Mouse (Mus musculus) liver, adult 2 months (tissue): ENCODE measurements around the gene Akirin1. TPM values are rescaled to one million over a fixed set of nuclear protein-coding genes. Genes with fewer than 3 reads are reported as not detected.

ENCODE experiments used
- DNase-seq: peaks from one replicate; pipeline ENCODE4 v3.0.0-alpha.2; 2011; ENCODE audit warnings: low read depth, low spot score; ENCODE audit errors: extremely low read depth
- H3K27ac ChIP-seq: fragments of 200-500 bp; replicated peaks from 2 replicates; pipeline ENCODE4 v1.5.1; 2012; ENCODE audit warnings: low read depth, mild to moderate bottlenecking, control low read depth, inconsistent platforms, low read length; ENCODE audit not compliant: insufficient read depth
- H3K27me3 ChIP-seq: fragments of 200-500 bp; 2 replicates; pipeline ENCODE4 v1.6.1; 2012; ENCODE audit warnings: mild to moderate bottlenecking, moderate library complexity, low read length, inconsistent platforms; ENCODE audit not compliant: control insufficient read depth, insufficient read depth
- H3K36me3 ChIP-seq: fragments of 200-500 bp; 2 replicates; pipeline ENCODE4 v1.6.1; 2012; ENCODE audit warnings: low read length, inconsistent platforms; ENCODE audit not compliant: control insufficient read depth, insufficient read depth
- H3K4me1 ChIP-seq: fragments of 200-500 bp; 2 replicates; pipeline ENCODE4 v1.6.1; 2011; ENCODE audit warnings: low read length; ENCODE audit not compliant: control insufficient read depth, insufficient read depth
- H3K4me3 ChIP-seq: fragments of 200-500 bp; 2 replicates; pipeline ENCODE4 v1.5.1; 2011; ENCODE audit warnings: low read depth, mild to moderate bottlenecking, control low read depth, low read length, moderate library complexity; ENCODE audit not compliant: insufficient read depth
- H3K79me2 ChIP-seq: fragments of 200-500 bp; 2 replicates; pipeline ENCODE4 v1.6.1; 2012; ENCODE audit warnings: inconsistent platforms, mild to moderate bottlenecking, low read length, moderate library complexity; ENCODE audit not compliant: control insufficient read depth, insufficient read depth
- H3K9ac ChIP-seq: fragments of 200-500 bp; 2 replicates; pipeline ENCODE4 v1.6.1; 2012; ENCODE audit warnings: low read depth, mild to moderate bottlenecking, control low read depth, inconsistent platforms, low read length
- CTCF ChIP-seq: fragments of 200-500 bp; IDR thresholded peaks from 2 replicates; pipeline ENCODE4 v1.5.1; 2011; ENCODE audit warnings: low read depth, low read length, control low read depth
- POLR2A ChIP-seq: fragments of 200-500 bp; IDR thresholded peaks from 2 replicates; pipeline ENCODE4 v1.6.1; 2011; ENCODE audit warnings: low read length, control low read depth; ENCODE audit not compliant: insufficient read depth; ENCODE audit errors: extremely low read depth
- WGBS: fragments of 180-500 bp; shearing (Covaris S2); methylation state at CpG from one replicate; pipeline ENCODE4 v1.1.7; 2018; 5-methylcytosine and 5-hydroxymethylcytosine counted together
- polyA plus RNA-seq: library from polyadenylated mRNA; depleted of rRNA; stranded (reverse); fragments of >200 nt; gene quantifications from 2 replicates; pipeline ENCODE4 v1.2.3, GENCODE M21; 2012
- total RNA-seq: library from RNA; depleted of rRNA; stranded (reverse); fragments of >200 nt; gene quantifications from 2 replicates; pipeline ENCODE4 v1.2.3, GENCODE M21; 2014

Akirin1 gene
- total and polyA plus RNA-seq, 2 experiments = 12.2 to 13.0 TPM

GRCm38 (mm10) chr4:123787191-123787985 lies 37.2 kb upstream of the Akirin1 start, which contains the start of gene Rhbdl2:
Gene Rhbdl2, plus strand, starts transcription at chr4:123787874.
- H3K9ac ChIP-seq = no peak within 1 kb of the TSS
- DNase-seq = peak; percentile 78
- no peaks in the 10 kb centered on the region for H3K27me3 ChIP-seq
- no peak within 1 kb of the TSS for H3K4me3 ChIP-seq
- H3K4me1 ChIP-seq = no peaks in the 10 kb centered on the region
- H3K27ac ChIP-seq = no peak within 1 kb of the TSS
- H3K36me3 ChIP-seq = no peaks in the 10 kb centered on the region
- TF ChIP-seq POLR2A = no peak
- no peak for TF ChIP-seq CTCF
- H3K79me2 ChIP-seq = no peaks in the 10 kb centered on the region
- 45% methylated on average over 12 of the region's 12 CpGs for WGBS

GRCm38 (mm10) chr4:123768234-123768633 lies 18.1 kb upstream of the Akirin1 start:
- H3K9ac ChIP-seq = no peak overlapping the region
- no peaks in the 10 kb centered on the region for H3K79me2 ChIP-seq
- 86% methylated on average over 4 of the region's 4 CpGs for WGBS
- DNase-seq = no peak
- no peak overlapping the region for H3K27ac ChIP-seq
- H3K4me1 ChIP-seq = no peaks in the 10 kb centered on the region
- H3K36me3 ChIP-seq = no peaks in the 10 kb centered on the region
- TF ChIP-seq POLR2A = no peak
- TF ChIP-seq CTCF = no peak
- no peaks in the 10 kb centered on the region for H3K27me3 ChIP-seq
- no peak overlapping the region for H3K4me3 ChIP-seq

- Histone ChIP-seq H3K27ac (no peak overlapping the region), H3K36me3 (no peaks in the 10 kb centered on the region), H3K27me3 (no peaks in the 10 kb centered on the region), H3K4me1 (no peaks in the 10 kb centered on the region), H3K4me3 (no peak overlapping the region), H3K79me2 (no peaks in the 10 kb centered on the region), H3K9ac (no peak overlapping the region)
- 51% methylated on average over 3 of the region's 3 CpGs for WGBS
- no peak for TF ChIP-seq CTCF
- TF ChIP-seq POLR2A = no peak
- peak; percentile 76 for DNase-seq
Measured at GRCm38 (mm10) chr4:123767807-123768206, 17.7 kb upstream of the Akirin1 start.

- Histone ChIP-seq H3K4me1 (no peaks in the 10 kb centered on the region), H3K27ac (no peak overlapping the region), H3K9ac (no peak overlapping the region), H3K4me3 (no peak overlapping the region), H3K79me2 (no peaks in the 10 kb centered on the region), H3K27me3 (no peaks in the 10 kb centered on the region), H3K36me3 (no peaks in the 10 kb centered on the region)
- TF ChIP-seq POLR2A = no peak
- DNase-seq = peak; percentile 81
- WGBS = 27% methylated on average over 6 of the region's 6 CpGs
Measured at GRCm38 (mm10) chr4:123765071-123765470, 14.9 kb upstream of the Akirin1 start.

- peak; percentile 59 for DNase-seq
- Histone ChIP-seq H3K4me3 (no peak overlapping the region), H3K27ac (no peak overlapping the region), H3K9ac (no peak overlapping the region), H3K4me1 (no peaks in the 10 kb centered on the region), H3K36me3 (no peaks in the 10 kb centered on the region), H3K79me2 (no peaks in the 10 kb centered on the region), H3K27me3 (no peaks in the 10 kb centered on the region)
- 38% methylated on average over 4 of the region's 4 CpGs for WGBS
- peak; percentile 40 for TF ChIP-seq CTCF
- no peak for TF ChIP-seq POLR2A
Measured at GRCm38 (mm10) chr4:123758306-123758705, 8.2 kb upstream of the Akirin1 start.

- no peaks in the 10 kb centered on the region for H3K36me3 ChIP-seq
- TF ChIP-seq CTCF (no peak), POLR2A (no peak)
- H3K79me2 ChIP-seq = peaks cover 25% of the 10 kb centered on the region; the same call in 1 of the 2 replicates
- peak overlapping the region; percentile 77; the same call in 1 of the 2 replicates for H3K4me3 ChIP-seq
- H3K27me3 ChIP-seq = no peaks in the 10 kb centered on the region
- under 1% methylated on average over 8 of the region's 8 CpGs for WGBS
- H3K27ac ChIP-seq = peak overlapping the region; percentile 64
- no peak overlapping the region for H3K9ac ChIP-seq
- peak; percentile 88 for DNase-seq
- peaks cover 6% of the 10 kb centered on the region for H3K4me1 ChIP-seq
Measured at GRCm38 (mm10) chr4:123750707-123751312, 665 bp upstream of the Akirin1 start.
